Mouse (Mus musculus): ENCODE measurements around the gene Gsap. TPM values are rescaled to one million over a fixed set of nuclear protein-coding genes. Genes with fewer than 3 reads are reported as not detected.
"Not testable (repeated sequence)": the region's sequence is repeated elsewhere in the genome, so short reads cannot be mapped to it uniquely, and the experiment has no call there.

Gene Gsap
- polyA plus RNA-seq, 1 experiment from 2014 or later: 0.73 TPM

DNA sequence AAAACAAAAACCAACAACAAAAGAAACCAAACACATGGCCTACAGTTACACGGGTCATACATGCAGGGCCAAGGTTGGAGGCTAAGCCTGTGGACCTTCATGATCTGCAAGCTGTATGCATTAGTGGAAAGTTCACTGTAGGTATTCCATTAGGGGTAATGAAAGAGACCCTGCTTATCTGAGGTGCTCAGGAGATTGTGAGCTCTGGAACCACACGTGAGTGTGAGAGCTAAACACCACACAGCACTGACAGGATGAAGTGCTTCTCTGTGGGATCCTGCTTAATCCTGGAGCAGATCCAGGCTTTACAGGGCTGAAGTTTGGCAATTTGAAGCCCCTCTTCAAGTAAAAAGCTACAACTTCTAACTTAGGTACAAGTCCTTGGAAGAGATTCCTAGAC lies 134.1 kb downstream of the Gsap start:
- H3K4me1 ChIP-seq: peaks cover 22% of the 10 kb centered on the region; the same call in 1 of the 2 replicates
- 0 out of 2 replicates have a peak overlapping the region, but pooled peaks have one; percentile 32 for H3K27ac ChIP-seq
- H3K27me3 ChIP-seq (ENCODE audit: insufficient read depth, poor library complexity, severe bottlenecking): no peaks in the 10 kb centered on the region
- no peak for DNase-seq (ENCODE audit: low spot score)
- 53% methylated on average over 2 of the region's 2 CpGs for WGBS
- no peaks in the 10 kb centered on the region for H3K9me3 ChIP-seq
- H3K36me3 ChIP-seq: no peaks in the 10 kb centered on the region
- no peak overlapping the region for H3K4me3 ChIP-seq

DNA sequence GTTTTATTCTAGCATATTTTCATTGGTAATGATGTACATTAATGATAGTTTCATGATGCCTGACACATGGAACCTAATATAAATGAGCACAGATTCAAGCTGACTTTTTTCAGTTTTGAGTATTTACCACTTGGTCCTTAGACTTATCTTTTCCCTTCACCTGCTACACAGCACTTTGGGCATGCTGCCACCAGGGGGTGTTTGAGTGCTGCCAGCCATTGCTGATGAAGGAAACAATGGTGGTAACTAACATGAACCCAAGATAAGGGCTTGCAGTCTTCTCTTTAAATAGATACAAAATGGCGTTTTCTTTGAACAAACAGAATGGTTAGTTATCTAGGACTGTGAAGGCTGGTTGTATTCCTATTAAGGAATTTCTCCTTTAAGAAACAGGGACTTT lies 140.4 kb downstream of the Gsap start:
- Histone ChIP-seq H3K27me3 (ENCODE audit: insufficient read depth, poor library complexity, severe bottlenecking) (no peaks in the 10 kb centered on the region), H3K4me1 (peaks cover 34% of the 10 kb centered on the region), H3K36me3 (no peaks in the 10 kb centered on the region), H3K27ac (peak overlapping the region; percentile 11; the same call in 1 of the 2 replicates), H3K9me3 (no peaks in the 10 kb centered on the region), H3K4me3 (no peak overlapping the region)
- peak; percentile 86 for DNase-seq (ENCODE audit: low spot score)
- WGBS: 13% methylated on average over 1 of the region's 1 CpGs

DNA sequence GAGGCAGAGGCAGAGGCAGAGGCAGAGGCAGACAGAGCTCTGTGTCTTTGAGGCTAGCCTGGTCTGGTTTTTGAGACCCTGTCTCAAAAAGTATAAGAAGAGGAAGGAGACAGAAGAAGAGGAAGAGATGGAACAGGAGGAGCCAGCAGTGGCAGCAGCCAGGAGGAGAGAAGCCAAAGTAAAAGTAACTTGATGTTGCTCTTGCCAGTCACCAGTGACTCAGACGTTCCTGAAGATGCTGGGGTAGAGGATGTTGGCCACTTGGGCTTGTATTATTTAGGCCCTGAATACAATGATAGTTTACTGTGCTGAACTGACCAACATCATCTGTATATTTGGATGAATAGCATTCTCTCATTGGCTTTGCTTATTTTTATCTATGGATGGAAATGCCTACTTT lies 142.5 kb downstream of the Gsap start:
- peak overlapping the region; percentile 95 for H3K27ac ChIP-seq
- 87% methylated on average over 1 of the region's 1 CpGs for WGBS

DNA sequence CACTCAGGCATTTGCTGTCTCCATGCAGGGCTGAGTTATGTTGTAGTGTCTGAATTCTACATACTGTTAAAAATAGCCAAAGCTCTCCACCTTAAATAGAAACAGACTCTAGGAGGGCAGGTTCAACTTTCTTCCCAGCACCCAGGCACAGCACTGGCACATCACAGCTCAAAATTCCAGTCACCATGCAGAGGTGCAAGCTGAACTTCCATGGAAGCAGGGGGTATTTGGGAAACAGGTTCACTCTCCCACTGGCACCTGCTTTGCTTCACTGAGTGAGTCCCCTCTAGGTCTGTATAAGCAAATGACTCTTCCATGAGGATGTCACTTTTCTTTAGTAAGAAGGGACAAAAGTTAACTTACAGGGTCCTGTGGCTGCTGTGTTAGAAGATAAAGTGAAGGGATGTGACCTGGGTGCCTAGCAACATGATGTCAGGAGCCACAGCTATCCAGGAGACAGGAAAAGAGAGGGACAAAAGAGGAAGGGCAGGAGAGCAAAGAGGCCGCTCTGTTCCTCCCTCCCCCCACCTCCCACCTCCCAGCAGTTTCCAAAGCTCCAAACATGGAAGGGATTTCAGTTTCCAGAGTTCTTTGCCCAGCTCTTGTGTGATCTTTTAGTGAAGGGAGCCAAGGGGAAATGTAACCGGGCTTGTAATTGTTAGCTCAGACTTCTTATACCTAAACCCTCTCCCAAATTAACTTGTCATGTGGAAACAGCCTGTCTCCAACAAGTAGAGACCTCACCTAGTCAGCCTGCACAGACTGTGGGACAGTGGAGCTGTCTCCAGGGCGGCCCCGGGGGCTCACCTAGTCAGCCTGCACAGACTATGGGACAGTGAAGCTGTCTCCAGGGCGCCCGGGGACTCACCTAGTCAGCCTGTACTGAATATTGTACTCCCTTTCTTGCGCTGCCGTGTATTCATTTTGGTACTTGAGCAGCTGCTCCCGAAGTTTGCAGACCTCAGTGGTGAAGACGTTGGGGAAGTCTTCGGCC lies 143.9 kb downstream of the Gsap start:
- peak overlapping the region; percentile 35; the same call in 1 of the 2 replicates for H3K4me3 ChIP-seq
- H3K9me3 ChIP-seq: no peaks in the 10 kb centered on the region
- H3K4me1 ChIP-seq: peaks cover 33% of the 10 kb centered on the region
- 37% methylated on average over 11 of the region's 11 CpGs for WGBS
- H3K27me3 ChIP-seq (ENCODE audit: insufficient read depth, poor library complexity, severe bottlenecking): no peaks in the 10 kb centered on the region
- peak; percentile 88 for DNase-seq (ENCODE audit: low spot score)
- peak overlapping the region; percentile 95 for H3K27ac ChIP-seq
- H3K36me3 ChIP-seq: no peaks in the 10 kb centered on the region

More for the DNA sequence above, 142.5 kb downstream of the Gsap start:
- Histone ChIP-seq H3K9me3 (no peaks in the 10 kb centered on the region), H3K4me1 (peaks cover 33% of the 10 kb centered on the region), H3K27me3 (ENCODE audit: insufficient read depth, poor library complexity, severe bottlenecking) (no peaks in the 10 kb centered on the region), H3K36me3 (no peaks in the 10 kb centered on the region), H3K4me3 (no peak overlapping the region)
- no peak for DNase-seq (ENCODE audit: low spot score)

DNA sequence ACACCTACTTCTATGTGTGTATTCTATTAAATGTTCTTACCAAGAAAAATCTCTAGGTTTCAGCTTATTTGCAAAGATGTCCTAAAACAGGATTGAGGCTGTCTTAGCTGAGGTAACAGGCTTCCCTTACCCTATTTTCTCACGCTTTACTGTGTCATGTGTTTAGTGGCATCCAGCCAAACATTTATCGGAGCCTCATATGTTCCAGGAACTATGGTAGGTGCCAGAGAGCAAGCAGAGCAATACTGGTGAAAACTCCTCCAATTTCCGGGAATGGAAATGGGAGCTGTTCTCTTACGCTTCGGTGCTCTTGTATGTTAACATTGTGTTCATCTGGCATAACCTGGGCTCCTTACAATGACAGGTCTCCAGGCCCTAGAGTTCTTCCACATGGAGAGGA lies 145.6 kb downstream of the Gsap start:
- Histone ChIP-seq H3K9me3 (no peaks in the 10 kb centered on the region), H3K27ac (peak overlapping the region; percentile 80), H3K4me1 (peaks cover 25% of the 10 kb centered on the region), H3K27me3 (ENCODE audit: insufficient read depth, poor library complexity, severe bottlenecking) (no peaks in the 10 kb centered on the region), H3K36me3 (no peaks in the 10 kb centered on the region), H3K4me3 (no peak overlapping the region)
- no peak for DNase-seq (ENCODE audit: low spot score)
- WGBS: 71% methylated on average over 5 of the region's 5 CpGs

DNA sequence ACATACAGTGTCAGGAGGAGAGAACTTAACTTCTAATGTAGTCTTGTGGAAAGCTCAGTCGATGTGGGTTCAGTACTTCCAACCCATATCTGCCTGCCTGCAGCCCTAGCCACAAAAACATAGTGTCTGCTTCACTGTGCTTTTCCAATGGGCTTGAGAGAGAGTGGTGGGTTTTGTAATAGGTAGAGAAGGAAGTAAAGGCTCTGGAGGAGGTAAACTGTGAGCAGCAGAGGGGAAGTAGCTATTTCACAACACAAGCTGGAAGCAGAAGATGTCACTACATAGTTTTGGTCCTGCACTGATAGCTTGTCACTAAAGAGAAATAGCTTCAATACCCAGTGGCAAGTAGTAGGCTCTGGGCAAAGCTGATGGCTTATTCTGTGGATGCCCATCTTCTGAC lies 146.1 kb downstream of the Gsap start:
- no peak overlapping the region for H3K4me3 ChIP-seq
- H3K9me3 ChIP-seq: no peaks in the 10 kb centered on the region
- DNase-seq (ENCODE audit: low spot score): no peak
- H3K27me3 ChIP-seq (ENCODE audit: insufficient read depth, poor library complexity, severe bottlenecking): no peaks in the 10 kb centered on the region
- H3K4me1 ChIP-seq: peaks cover 25% of the 10 kb centered on the region
- H3K36me3 ChIP-seq: no peaks in the 10 kb centered on the region
- whole genome bisulfite sequencing: 83% methylated on average over 1 of the region's 1 CpGs
- peak overlapping the region; percentile 80 for H3K27ac ChIP-seq

DNA sequence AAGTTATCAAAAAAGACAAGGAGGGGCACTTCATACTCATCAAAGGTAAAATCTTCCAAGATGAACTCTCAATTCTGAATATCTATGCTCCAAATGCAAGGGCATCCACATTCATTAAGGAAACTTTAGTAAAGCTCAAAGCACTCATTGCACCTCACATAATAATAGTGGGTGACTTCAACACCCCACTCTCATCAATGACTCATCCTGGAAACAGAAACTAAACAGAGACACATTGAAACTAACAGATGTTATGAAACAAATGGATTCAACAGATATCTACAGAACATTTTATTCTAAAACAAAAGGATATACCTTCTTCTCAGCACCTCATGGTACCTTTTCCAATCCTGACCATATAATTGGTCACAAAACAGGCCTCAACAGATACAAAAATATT lies 156.2 kb downstream of the Gsap start:
- not testable (repeated sequence) for H3K27me3 ChIP-seq (ENCODE audit: insufficient read depth, poor library complexity, severe bottlenecking); H3K27ac ChIP-seq; H3K36me3 ChIP-seq; H3K4me1 ChIP-seq; H3K4me3 ChIP-seq; H3K9me3 ChIP-seq; DNase-seq (ENCODE audit: low spot score)

DNA sequence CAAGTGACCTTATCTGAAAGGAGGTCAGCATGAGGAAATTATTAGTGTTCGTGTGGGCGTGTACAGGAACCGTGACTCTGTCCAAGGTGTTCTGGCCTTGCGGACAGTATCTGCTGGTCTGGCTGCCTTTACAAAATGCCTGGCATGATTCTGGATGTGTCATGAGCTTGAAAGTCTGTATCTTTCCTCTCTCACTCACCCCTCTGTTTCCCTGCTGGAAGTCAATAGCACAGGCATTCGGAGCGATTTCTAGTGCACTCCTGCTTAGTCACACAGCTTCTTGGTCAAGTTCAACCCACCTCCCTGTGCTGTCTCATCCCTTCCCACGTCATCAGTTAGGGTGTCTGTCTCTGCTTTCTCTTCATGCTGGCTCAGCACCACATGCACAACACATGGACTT lies 162.3 kb downstream of the Gsap start:
- DNase-seq (ENCODE audit: low spot score): no peak
- no peaks in the 10 kb centered on the region for H3K9me3 ChIP-seq
- H3K4me1 ChIP-seq: no peaks in the 10 kb centered on the region; the same call in 1 of the 2 replicates
- H3K36me3 ChIP-seq: no peaks in the 10 kb centered on the region
- H3K27ac ChIP-seq: no peak overlapping the region
- no peak overlapping the region for H3K4me3 ChIP-seq
- H3K27me3 ChIP-seq (ENCODE audit: insufficient read depth, poor library complexity, severe bottlenecking): no peaks in the 10 kb centered on the region
- 74% methylated on average over 7 of the region's 7 CpGs for WGBS

DNA sequence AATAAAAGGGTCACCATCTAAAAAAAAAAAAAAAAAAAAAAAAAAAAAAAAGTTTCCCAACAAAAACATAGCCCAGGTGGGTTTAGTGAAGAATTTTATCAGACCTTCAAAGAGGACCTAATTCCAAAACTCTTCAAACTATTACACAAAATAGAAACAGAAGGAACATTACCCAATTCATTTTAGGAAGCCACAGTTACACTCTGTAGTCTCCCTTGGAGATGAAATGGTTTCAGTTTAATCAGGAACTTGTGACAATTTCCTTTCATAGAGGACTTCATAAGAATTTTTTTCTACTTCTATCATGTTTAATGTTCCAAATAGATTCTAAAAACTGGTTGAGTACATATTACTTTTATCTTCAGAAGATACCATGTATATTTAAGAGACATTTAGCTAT lies 165.6 kb downstream of the Gsap start:
- DNase-seq (ENCODE audit: low spot score): no peak
- Histone ChIP-seq H3K27me3 (ENCODE audit: insufficient read depth, poor library complexity, severe bottlenecking) (no peaks in the 10 kb centered on the region), H3K4me3 (no peak overlapping the region)

DNA sequence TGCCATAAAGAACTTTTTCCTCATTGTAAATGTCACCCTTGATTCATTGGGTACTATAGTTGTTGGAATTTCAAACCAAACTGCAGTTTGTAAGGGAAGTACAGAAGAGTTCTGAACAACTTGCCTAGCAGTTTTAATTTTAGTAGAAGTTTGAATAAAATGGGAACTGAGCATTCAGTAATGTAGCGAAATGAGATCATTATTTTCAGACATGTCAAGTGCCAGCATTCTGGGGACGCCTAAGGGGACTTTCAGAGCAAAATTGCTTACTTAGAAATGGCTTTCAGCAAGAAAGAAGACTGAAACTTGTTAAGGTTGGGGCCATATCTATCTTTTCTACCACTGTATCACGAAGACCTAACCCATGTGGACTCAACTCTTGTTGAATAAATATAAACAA lies 172.6 kb downstream of the Gsap start:
- H3K36me3 ChIP-seq: no peaks in the 10 kb centered on the region
- 83% methylated on average over 3 of the region's 3 CpGs for WGBS
- DNase-seq (ENCODE audit: low spot score): no peak
- no peak overlapping the region for H3K27ac ChIP-seq
- H3K4me1 ChIP-seq: peaks cover 10% of the 10 kb centered on the region; the same call in 1 of the 2 replicates
- H3K4me3 ChIP-seq: no peak overlapping the region
- no peaks in the 10 kb centered on the region for H3K27me3 ChIP-seq (ENCODE audit: insufficient read depth, poor library complexity, severe bottlenecking)
- H3K9me3 ChIP-seq: peaks cover 2% of the 10 kb centered on the region; the same call in 1 of the 2 replicates

More for the DNA sequence above, 165.6 kb downstream of the Gsap start:
- peaks cover 10% of the 10 kb centered on the region; the same call in 1 of the 2 replicates for H3K4me1 ChIP-seq
- no peak overlapping the region for H3K27ac ChIP-seq
- no peaks in the 10 kb centered on the region for H3K9me3 ChIP-seq
- no peaks in the 10 kb centered on the region for H3K36me3 ChIP-seq

DNA sequence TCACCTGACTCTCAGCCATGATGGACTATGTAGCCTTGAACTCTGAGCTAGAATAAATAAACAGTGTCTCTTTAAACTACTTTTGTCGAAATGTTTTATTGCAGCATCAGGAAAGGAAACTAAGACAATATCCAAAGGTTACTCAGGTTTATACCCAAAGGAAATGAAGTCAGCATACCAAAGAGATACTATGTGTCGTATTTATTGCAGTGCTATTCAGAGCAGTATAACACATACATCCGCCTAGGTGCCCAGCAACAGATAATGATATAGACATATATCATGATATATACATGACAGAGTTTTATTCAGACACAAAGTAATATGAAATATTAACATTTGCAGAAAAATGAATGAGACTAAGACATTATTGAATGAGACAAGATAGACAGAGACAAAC lies 177.3 kb downstream of the Gsap start:
- no peak for DNase-seq (ENCODE audit: low spot score)
- WGBS: 75% methylated on average over 3 of the region's 3 CpGs

More for the DNA sequence above, 177.3 kb downstream of the Gsap start:
- no peak overlapping the region for H3K27ac ChIP-seq
- H3K4me3 ChIP-seq: no peak overlapping the region
- no peaks in the 10 kb centered on the region for H3K4me1 ChIP-seq
- H3K36me3 ChIP-seq: no peaks in the 10 kb centered on the region
- no peaks in the 10 kb centered on the region for H3K27me3 ChIP-seq (ENCODE audit: insufficient read depth, poor library complexity, severe bottlenecking)
- peaks cover 2% of the 10 kb centered on the region; the same call in 1 of the 2 replicates for H3K9me3 ChIP-seq

Data from heart, embryonic 10.5 days (tissue).